ENCODE assay signal across 9 mouse cellular contexts in the genomic region with DNA sequence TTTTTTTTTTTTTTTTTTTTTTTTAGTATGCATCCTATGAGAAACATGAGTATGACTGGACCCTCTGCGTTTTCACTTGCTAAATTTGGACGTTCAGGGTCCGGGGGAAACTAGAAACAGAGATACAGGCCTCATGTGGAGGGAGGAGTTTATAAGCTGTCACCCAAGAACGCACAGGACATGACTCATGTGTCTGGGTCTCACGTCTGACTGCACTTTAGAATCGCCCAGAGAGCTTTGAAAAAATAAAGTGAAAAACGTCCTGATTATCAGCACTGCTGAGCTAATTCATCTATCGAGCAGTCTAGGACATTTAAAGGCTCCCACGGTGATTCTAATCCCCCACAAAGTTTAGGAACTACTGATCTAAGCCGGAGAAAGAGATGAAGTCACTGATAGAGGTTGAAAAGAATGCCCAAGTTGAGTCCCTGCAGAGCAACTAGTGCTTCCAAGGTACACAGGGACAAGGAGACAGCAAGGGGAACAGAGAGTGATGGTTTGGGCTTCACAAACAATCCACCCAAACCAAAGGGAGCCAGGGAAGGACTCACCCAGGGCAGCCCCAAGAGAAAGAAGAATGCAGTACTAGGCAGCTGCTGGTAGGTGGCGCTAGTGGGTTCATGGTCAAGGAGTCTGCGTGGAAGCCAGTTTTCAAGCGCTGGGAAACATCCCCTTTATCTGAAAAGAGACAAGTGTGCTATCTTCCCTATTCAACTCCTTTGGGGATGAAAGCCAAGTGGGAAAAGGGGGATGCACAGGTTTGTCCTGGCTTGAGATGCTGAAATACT.
A peak's percentile ranks its signal among the peaks of the same experiment; 100 is the strongest.
DNase-seq lines count a peak whose midpoint lies in the region; ATAC-seq lines count a peak whose summit lies in the region.
"Had no signal": no experiment of that assay in that cellular context is flagged by ENCODE, and none has a peak within 500 bp of the region (broad histone marks: within the 10 kb centered on the region; RNA-seq: fewer than 3 reads in every experiment).

No protein-coding gene starts in this region.

- no peaks in the 10 kb centered on the region for H3K27me3 ChIP-seq in hindbrain, embryonic 10.5 days (ENCODE audit: insufficient read depth, poor library complexity, severe bottlenecking)
- H3K27me3 ChIP-seq in hindbrain, embryonic 12.5 days = no peaks in the 10 kb centered on the region
- no peaks in the 10 kb centered on the region for H3K27me3 ChIP-seq in heart, embryonic 11.5 days (ENCODE audit: control insufficient read depth, insufficient read depth, low read length)

- H3K4me3 ChIP-seq in hindbrain, embryonic 10.5 days = no peak overlapping the region
- no peak overlapping the region for H3K4me3 ChIP-seq in hindbrain, embryonic 12.5 days
- no peak overlapping the region for H3K4me3 ChIP-seq in heart, embryonic 11.5 days (ENCODE audit: low read depth, low read length)

- ATAC-seq in hindbrain, embryonic 12.5 days (ENCODE audit: low FRiP score) = no peak
- peak; percentile 89 for ATAC-seq in common myeloid progenitor, adult 5-6 weeks (replicated peaks; ENCODE audit: low read depth, poor library complexity, severe bottlenecking)
- ATAC-seq in heart, embryonic 11.5 days (replicated peaks; ENCODE audit: insufficient number of reproducible peaks, low FRiP score, low TSS enrichment) = no peak

- no peak overlapping the region for H3K4me2 ChIP-seq in hindbrain, embryonic 12.5 days (replicated peaks)
- 0 out of 2 replicates have a peak overlapping the region, but pooled peaks have one; percentile 14 for H3K4me2 ChIP-seq in heart, embryonic 11.5 days

- H3K9ac ChIP-seq in hindbrain, embryonic 12.5 days = no peak overlapping the region
- no peak overlapping the region for H3K9ac ChIP-seq in heart, embryonic 11.5 days (ENCODE audit: low read depth, low read length)

- H3K36me3 ChIP-seq in hindbrain, embryonic 10.5 days = no peaks in the 10 kb centered on the region
- H3K36me3 ChIP-seq in hindbrain, embryonic 12.5 days = no peaks in the 10 kb centered on the region
- no peaks in the 10 kb centered on the region for H3K36me3 ChIP-seq in heart, embryonic 11.5 days (ENCODE audit: control insufficient read depth, insufficient read depth, low read length)

- WGBS in hindbrain, embryonic 10.5 days = 43% methylated on average over 13 of the region's 13 CpGs
- WGBS in hindbrain, embryonic 12.5 days = 39% methylated on average over 13 of the region's 13 CpGs
- WGBS in heart, embryonic 11.5 days (ENCODE audit: insufficient replicate concordance) = 18% methylated on average over 13 of the region's 13 CpGs
- 33% methylated on average over 13 of the region's 13 CpGs for WGBS in large intestine, adult 2 months

- no peak overlapping the region for H3K27ac ChIP-seq in hindbrain, embryonic 10.5 days
- no peak overlapping the region for H3K27ac ChIP-seq in hindbrain, embryonic 12.5 days
- peak overlapping the region; percentile 54 for H3K27ac ChIP-seq in heart, embryonic 11.5 days (ENCODE audit: low read depth, low read length)
- H3K27ac ChIP-seq: macrophage had no signal

- peak; percentile 72 for DNase-seq in hindbrain, embryonic 10.5 days (ENCODE audit: low spot score)
- peak; percentile 75 to 89 for DNase-seq in adrenal gland, adult (ENCODE audit: inconsistent age in 2 of 2, low spot score in 1 of 2)
- DNase-seq in large intestine, adult 2 months (ENCODE audit: low read depth, low spot score) = peak; percentile 22
- peak; percentile 81 for DNase-seq in lung, postnatal 10 days
- peak; percentile 29 for DNase-seq in thymus, postnatal 0 days (ENCODE audit: low spot score)

- peaks cover 7% of the 10 kb centered on the region; the same call in 1 of the 2 replicates for H3K4me1 ChIP-seq in hindbrain, embryonic 10.5 days (replicated peaks)
- H3K4me1 ChIP-seq in hindbrain, embryonic 12.5 days = no peaks in the 10 kb centered on the region
- no peaks in the 10 kb centered on the region for H3K4me1 ChIP-seq in heart, embryonic 11.5 days (ENCODE audit: control insufficient read depth, insufficient read depth, low read length)

- no peaks in the 10 kb centered on the region for H3K9me3 ChIP-seq in hindbrain, embryonic 10.5 days
- no peaks in the 10 kb centered on the region for H3K9me3 ChIP-seq in hindbrain, embryonic 12.5 days (replicated peaks)
- H3K9me3 ChIP-seq in heart, embryonic 11.5 days (replicated peaks; ENCODE audit: control insufficient read depth, low read length) = no peaks in the 10 kb centered on the region

Comparison
In these comparisons a context has a peak if more than half of its experiments do, and no peak if none do; other contexts are left out.
1. DNase-seq: peak in every context shown above with its lines; median percentile 82 in adrenal gland, adult; 81 in lung, postnatal 10 days; 72 in hindbrain, embryonic 10.5 days; 29 in thymus, postnatal 0 days; 22 in large intestine, adult 2 months.